Mouse (Mus musculus) R1 (cell line): Measurements from ENCODE around the gene Tia1.

Source experiments
- DNase-seq: peaks from one replicate; pipeline ENCODE4 v3.0.0-alpha.2; 2018; ENCODE audit warnings: low read depth, low spot score

Gene Tia1

GRCm38 (mm10) chr6:86431531-86431930 lies 27.5 kb downstream of the Tia1 start:
- no peak for DNase-seq

DNA sequence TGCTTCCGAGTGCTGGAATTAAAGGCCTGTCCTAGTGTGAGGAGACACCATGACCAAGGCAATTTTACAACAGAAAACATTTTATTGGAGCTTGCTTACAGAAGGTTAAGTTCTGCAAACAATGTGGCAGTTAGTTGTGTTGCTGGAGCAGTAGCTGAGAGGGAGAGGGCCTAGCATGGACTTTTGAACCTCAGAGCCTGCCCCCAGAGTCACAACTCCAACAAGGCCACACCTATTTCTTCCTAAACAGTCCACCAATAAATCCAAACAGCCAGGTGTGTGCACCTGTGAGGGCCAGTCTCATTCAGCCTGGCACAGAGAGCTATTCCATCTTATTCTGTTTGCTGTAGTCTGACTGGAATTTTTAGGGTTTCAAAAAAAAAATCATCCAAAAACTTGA lies 29.7 kb downstream of the Tia1 start:
- DNase-seq: no peak

GRCm38 (mm10) chr6:86437711-86438110 lies 33.7 kb downstream of the Tia1 start:
- peak; percentile 89 for DNase-seq

DNA sequence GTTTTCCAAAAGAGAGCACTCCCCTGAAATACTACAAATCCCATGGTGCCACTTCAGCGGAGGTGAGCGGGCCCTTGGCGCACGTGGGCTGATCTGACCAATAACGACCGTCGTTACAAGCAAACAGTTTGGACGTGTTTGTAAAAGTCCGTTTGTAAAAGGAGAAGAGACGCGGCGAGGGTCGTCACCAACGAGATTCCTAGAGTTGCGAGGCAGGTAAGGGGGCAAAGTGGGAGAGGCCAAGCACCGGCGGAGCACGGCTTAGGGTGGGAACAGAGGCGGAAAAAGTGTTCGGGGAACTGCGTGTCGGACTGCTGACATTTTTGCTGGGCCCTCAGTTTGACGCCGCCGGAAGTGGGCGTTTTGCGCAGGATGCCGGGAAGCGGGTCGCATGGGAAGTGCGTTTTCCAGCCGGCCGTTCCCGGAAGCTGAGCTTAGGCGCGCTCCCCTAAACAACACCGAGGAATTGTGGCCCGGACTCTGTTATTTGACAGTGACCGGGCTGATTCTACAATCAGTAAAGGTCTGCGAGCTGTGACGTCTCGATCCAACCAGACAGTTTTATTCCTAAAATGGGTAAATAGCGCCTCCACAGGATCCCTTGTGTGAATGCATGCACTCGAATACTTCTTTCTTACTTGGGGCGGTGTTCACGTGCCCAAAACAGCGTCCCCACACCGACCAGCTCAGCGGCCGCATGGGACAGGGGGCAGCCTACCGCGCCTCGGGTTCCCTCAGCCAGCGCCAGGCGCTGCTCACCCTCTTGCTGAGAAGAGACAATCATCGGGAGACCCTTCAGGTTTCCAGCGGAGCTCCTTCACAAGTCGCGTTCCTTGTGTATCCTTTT lies 34.5 kb downstream of the Tia1 start, which contains the start of gene C87436:
TSS of gene C87436 (plus strand) at position 103 of the 847 bp plus-strand sequence.
- DNase-seq: peak; percentile 97

DNA sequence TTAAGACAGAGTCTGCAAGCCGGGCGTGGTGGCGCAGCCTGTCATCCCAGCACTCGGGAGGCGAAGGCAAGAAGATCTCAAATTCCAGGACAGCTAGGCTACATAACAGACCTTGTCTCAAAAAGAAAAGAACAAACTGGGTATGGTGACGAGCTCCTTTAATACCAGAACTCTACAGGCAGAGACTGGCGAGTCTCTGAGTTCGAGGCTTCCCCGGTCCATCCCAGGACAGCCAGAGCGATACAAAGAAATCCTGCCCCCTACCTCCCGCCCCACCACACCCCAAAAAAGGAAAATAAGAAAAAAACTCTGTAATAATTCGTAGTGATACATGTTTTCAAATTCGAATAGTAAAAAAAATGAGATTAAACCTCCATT lies 35.1 kb downstream of the Tia1 start:
- no peak for DNase-seq

GRCm38 (mm10) chr6:86439531-86439930 lies 35.5 kb downstream of the Tia1 start:
- no peak for DNase-seq

GRCm38 (mm10) chr6:86441571-86441970 lies 37.6 kb downstream of the Tia1 start:
- no peak for DNase-seq

- DNase-seq: no peak
Observed at GRCm38 (mm10) chr6:86445551-86445950, 41.5 kb downstream of the Tia1 start.

DNA sequence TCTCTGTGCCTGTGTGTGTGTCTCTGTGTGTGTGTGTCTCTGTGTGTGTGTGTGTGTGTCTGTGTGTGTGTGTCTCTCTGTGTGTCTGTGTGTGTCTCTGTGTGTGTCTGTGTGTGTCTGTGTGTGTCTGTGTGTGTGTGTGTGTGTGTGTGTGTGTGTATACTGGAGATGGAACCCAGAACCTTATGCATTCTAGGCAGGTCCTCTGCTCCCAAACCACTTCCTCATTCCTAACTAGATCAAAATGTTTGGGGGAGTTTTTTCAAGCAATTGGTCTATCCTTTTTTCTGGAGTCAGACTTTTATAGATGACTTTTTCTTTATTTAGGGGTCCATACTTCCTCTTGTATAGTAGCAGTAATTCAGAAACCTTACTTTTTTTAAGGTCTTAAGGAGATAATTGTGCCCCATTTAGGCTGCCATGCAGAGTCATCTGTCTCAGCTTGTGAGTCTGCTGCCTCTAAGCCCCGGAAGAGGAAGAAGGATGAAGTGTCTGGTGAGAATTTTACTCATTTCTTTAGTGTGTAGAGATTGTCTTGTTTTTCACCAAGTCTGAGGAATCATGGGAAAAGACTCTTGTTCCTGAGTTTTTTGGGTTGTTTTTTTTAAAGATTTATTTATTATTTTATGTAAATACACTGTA lies 43.0 kb downstream of the Tia1 start:
- DNase-seq: no peak

DNA sequence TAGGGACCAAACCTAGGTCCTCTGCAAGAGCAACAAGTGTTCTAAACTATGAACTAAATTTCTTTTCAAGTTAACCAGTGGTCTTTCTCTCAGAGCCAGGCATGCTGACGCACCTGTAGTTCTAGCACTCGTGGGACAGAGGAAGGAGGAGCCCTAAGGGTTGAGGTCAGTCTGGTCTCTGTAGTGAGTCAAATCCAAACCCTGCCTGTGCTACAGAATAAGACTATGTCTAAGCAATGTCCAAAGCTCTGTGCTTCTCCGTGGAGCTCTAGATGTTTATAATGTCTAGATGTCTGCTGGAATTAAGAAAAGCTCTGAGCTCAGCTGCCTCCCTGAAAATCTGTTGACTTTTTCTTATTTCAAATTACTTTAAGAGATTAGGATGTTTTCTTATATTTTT lies 52.7 kb downstream of the Tia1 start:
- DNase-seq: no peak

- DNase-seq: no peak
Observed at GRCm38 (mm10) chr6:86463079-86463478, 59.1 kb downstream of the Tia1 start.

DNA sequence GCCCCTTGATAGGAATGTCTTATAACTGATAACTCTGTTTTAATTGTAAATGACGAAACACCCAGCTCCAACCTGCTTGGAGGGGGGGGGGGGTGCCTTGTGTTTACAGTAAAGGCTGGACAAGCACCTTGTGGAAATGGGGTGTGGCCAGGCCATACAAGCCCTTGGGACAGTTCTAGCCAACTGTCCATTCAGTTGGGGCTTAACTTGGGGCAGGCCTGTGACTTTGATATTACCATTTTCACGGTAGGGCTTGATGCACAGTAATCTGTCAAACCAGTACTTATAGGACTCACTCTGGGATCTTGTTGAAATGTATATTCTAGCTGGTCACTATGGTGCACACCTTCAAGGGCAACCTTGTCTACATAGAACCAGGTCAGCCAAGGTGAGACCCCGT lies 67.3 kb downstream of the Tia1 start:
- DNase-seq: no peak

GRCm38 (mm10) chr6:86471760-86472099 lies 67.7 kb downstream of the Tia1 start:
- no peak for DNase-seq

DNA sequence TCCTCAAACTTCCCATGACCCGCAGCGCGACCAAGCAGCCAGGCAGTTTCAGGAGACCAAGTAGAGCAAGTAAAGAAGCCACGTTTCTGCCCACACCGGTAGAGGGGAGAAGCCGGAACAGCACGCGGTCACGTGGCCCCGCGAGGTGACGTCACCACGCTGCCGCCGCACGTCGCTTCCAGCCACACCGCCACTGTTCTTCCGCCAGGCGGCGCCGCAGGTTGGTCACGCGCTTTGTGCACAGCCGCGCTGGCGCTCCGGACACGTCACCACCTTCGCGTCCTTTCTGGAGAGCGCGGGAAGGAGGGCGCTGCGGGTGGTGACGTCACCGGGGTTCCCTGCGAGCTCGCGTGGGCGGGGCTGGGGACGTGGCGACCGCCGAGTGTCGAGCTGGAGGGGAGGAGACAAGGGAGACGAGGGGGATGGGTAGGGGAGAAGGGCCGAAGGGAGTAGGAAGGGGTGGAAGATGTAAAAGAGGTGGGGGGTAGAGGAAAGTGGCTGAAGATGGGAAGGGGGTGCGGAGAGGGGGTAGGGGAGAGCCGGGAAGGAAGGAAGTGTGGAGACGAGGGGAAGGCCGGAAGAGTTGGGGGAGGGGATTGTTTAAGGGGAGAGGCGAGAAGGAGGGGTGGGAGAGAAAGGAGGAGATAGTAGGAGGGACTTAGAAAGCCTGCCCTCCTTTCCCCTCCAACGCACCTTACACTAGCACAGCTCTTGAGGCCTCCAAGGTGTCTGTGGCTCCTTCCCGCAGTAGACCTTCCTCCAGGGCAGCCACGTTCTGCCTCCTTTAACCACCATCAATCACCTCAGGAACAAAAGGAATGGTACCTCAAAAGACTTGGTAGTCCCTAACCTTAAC lies 68.3 kb downstream of the Tia1 start:
- DNase-seq: peak; percentile 99

- peak; percentile 35 for DNase-seq
Observed at GRCm38 (mm10) chr6:86473077-86473476, 69.1 kb downstream of the Tia1 start.

- no peak for DNase-seq
Observed at GRCm38 (mm10) chr6:86474072-86474471, 70.1 kb downstream of the Tia1 start.

DNA sequence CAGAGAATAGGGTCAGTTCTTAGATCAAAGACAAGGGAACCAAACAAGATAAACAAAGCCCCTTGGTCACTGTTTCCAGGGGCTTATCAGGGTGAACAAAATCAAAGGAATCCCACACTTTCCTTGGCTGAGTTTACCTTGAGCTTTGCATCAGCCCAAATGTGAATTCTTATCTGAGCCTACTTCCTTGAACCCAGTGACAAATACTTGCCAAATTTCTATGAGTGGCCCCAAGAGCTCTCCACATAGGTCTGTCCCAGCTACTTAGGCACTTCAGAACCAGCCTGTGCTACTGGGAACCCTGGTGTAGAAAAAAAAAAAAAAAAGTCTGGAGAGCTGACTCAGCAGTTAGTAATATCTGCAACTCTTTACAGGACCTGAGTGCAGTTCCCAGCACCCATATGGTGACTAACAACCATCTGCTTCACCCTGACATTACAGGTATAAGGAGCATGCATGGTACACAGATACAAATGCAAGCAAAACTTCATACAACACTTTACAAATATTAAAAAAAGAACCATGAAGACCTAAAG lies 70.7 kb downstream of the Tia1 start:
- no peak for DNase-seq

DNA sequence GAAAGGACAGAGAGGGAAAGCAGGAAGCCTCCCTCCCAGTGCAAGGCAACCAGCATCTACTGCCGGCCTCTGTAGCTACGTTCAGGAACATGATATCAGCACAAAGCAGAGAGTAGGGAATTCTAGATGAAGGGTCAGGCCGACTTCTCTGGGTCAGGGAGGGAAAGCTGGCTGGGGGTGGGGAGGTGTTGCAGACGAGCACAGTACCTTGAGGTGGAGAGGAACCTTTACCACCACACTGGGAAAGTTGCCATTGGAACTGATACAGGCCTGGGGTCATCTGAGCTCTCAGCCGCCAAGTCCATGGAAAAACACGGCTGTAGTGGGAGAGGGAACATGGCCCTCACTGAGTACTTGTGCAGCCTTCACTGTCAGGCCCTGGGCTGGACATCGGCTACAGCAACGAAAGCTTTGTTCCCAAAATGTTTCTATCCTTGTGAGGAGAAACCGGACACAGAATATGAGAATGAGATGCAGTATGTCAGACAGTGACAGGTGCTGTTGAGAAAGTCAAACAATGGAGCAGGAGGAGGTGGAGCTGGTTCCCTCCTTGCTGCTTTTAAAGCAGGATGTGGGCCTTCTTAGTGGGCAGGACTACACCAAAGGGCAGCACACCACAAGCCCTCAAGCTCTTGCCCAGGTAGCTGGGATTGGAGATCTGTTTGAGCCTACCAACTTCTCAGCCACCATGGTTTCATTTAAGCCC lies 71.6 kb downstream of the Tia1 start:
- DNase-seq: no peak

DNA sequence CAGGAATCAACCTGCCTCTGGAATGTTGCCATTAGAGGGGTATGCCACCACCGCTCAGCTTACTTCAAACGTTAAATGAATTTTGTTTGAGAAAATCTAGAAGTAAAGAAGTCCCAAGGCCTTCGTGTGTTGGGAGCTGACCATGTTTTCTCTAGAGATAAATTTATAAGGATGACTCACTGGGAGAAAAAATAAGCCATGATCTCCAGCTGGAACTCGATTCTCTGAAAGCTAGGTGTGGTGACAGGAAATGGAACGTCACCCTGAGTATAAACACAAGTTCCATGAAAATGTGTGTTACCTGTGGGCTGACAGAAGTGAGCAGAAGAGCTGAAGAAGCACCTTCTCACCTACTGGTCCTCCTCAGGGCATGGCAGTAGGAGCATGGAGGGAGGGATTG lies 72.9 kb downstream of the Tia1 start:
- DNase-seq: no peak

DNA sequence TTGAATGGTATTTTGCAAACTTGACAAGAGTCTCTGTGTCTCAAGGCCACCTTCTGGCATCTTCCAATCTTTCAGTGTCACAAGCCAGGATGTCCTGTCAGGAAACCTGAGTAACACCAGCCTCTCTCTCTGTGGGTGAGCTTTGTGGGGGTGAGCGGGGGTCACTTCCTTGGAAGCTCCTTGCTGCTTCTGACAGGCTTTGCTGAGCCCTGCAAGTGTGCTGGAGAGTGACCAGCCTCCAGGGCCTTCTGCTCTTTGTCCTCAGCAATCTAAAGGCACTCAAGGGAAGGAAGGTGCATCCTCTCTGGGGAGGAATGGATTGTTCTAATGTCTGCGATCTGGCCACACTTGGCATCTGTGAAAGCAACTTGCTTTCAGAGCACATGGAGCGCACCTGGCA lies 75.3 kb downstream of the Tia1 start:
- no peak for DNase-seq

DNA sequence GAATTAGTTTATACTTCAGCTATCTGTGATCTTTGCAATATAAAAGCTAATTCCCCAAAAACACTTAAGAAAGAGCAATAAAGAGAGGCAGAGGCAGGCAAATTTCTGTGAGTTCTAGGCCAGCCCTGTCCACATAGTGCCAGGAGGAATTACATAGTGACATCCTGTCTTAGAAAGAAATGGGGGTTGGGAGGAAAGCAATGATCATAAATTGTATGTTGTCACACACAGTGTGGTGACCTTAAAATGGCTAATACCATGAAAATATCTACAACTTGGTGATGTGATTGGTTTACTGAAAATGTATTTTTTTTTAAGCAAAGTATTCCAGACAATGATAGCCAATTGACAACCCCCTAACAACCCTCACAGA lies 75.8 kb downstream of the Tia1 start:
- DNase-seq: no peak
